Mouse (Mus musculus) olfactory bulb, adult 2 months (tissue): ENCODE data around the gene Hic2. TPM values are rescaled to one million over a fixed set of nuclear protein-coding genes. Genes with fewer than 3 reads are reported as not detected.

Experiments used
- H3K27ac ChIP-seq: fragments of 200-500 bp; 2 replicates; pipeline ENCODE4 v1.5.1; 2012; ENCODE audit warnings: low read depth, low read length; ENCODE audit not compliant: insufficient read depth
- H3K4me1 ChIP-seq: fragments of 200-500 bp; 2 replicates; pipeline ENCODE4 v1.6.1; 2012; ENCODE audit warnings: low read length; ENCODE audit not compliant: control insufficient read depth, insufficient read depth
- H3K4me3 ChIP-seq: fragments of 200-500 bp; 2 replicates; pipeline ENCODE4 v1.5.1; 2012; ENCODE audit warnings: mild to moderate bottlenecking, low read depth, low read length, moderate library complexity; ENCODE audit not compliant: insufficient read depth
- CTCF ChIP-seq: fragments of 200-500 bp; IDR thresholded peaks from 2 replicates; pipeline ENCODE4 v1.5.1; 2012; ENCODE audit warnings: low read depth, mild to moderate bottlenecking, low read length, moderate library complexity; ENCODE audit not compliant: insufficient read depth
- POLR2A ChIP-seq: fragments of 200-500 bp; IDR thresholded peaks from 2 replicates; pipeline ENCODE4 v1.6.1; 2012; ENCODE audit warnings: mild to moderate bottlenecking, low read depth, low read length, moderate library complexity; ENCODE audit not compliant: insufficient read depth
- WGBS: fragments of 180-500 bp; shearing (Covaris S2); methylation state at CpG from one replicate; pipeline ENCODE4 v1.1.7; 2018; 5-methylcytosine and 5-hydroxymethylcytosine counted together
- polyA plus RNA-seq: library from polyadenylated mRNA; stranded (reverse); fragments of >200 nt; gene quantifications from 2 replicates; pipeline ENCODE4 v1.2.4, GENCODE M21; 2012; ENCODE audit warnings: low replicate concordance; ENCODE audit not compliant: missing spikeins, insufficient read depth, insufficient read length

Hic2 gene
- polyA plus RNA-seq, 1 experiment: not detected

DNA sequence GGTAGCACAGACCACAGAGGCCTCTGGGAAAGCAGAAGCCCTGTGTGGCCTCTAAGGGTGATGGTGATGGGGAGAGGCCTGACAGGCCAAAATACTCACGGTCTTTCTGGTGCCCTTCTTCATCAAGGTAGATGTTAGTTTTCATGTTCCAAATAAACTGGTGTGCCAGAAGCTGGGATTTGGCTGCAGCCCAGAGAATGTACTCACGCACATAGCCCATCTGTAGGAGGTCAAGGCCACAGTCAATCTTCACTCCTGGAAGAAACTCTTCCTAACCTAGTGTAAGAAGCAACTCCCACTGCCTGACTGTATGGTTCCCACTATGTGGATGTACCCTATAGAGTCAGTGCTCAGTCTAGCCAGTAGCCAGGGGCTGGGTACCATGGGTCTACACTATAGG is 57.6 kb downstream of the Hic2 start:
- TF ChIP-seq POLR2A (no peak), CTCF (no peak)
- H3K4me1 ChIP-seq: no peaks in the 10 kb centered on the region
- 92% methylated on average over 2 of the region's 2 CpGs for WGBS
- no peak overlapping the region for H3K27ac ChIP-seq
- no peak overlapping the region for H3K4me3 ChIP-seq

DNA sequence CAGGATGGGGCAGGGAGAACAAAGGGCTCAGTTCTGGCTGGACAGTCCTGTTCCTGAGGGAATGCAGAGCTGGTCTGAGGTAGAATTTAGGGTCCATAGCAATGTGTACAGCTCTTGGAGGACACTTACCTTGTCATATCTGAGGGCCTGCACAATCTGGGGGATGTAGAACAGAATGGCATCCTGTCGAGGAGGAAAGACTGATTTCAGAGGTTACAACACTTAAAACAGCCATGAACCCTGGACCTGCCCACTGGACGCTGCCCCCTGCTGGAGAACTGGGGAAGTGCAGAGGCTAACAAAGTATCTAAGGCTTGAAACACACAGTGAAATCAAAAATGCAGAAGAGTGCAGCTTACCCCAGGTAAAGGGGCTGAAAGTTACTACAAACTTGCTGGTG is 59.4 kb downstream of the Hic2 start:
- no peak overlapping the region for H3K27ac ChIP-seq
- no peak for TF ChIP-seq POLR2A
- TF ChIP-seq CTCF: peak; percentile 72
- no peaks in the 10 kb centered on the region for H3K4me1 ChIP-seq
- 0% methylated on average over 2 of the region's 2 CpGs for WGBS
- H3K4me3 ChIP-seq: no peak overlapping the region

DNA sequence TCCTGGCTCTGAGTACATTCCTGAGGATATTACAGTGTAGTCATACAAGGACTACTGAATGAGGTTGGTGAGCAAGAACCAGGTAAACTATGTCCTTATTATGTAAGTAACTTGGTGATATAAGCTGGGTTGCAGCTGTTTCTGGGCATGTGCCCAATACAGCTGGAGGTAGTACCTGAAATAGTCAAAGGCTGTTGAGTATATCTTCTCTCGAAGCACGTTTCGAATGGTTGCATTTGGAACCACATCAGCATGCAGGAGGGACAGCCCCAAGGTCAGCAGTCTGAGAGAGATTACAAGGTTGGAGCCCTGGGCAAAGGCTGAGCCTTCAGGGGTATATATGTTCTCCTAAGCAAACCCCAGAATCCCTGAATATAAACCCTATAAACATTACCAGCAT is 67.4 kb downstream of the Hic2 start:
- 95% methylated on average over 3 of the region's 3 CpGs for WGBS
- TF ChIP-seq POLR2A: no peak
- no peak for TF ChIP-seq CTCF
- no peak overlapping the region for H3K27ac ChIP-seq
- no peaks in the 10 kb centered on the region for H3K4me1 ChIP-seq
- no peak overlapping the region for H3K4me3 ChIP-seq

DNA sequence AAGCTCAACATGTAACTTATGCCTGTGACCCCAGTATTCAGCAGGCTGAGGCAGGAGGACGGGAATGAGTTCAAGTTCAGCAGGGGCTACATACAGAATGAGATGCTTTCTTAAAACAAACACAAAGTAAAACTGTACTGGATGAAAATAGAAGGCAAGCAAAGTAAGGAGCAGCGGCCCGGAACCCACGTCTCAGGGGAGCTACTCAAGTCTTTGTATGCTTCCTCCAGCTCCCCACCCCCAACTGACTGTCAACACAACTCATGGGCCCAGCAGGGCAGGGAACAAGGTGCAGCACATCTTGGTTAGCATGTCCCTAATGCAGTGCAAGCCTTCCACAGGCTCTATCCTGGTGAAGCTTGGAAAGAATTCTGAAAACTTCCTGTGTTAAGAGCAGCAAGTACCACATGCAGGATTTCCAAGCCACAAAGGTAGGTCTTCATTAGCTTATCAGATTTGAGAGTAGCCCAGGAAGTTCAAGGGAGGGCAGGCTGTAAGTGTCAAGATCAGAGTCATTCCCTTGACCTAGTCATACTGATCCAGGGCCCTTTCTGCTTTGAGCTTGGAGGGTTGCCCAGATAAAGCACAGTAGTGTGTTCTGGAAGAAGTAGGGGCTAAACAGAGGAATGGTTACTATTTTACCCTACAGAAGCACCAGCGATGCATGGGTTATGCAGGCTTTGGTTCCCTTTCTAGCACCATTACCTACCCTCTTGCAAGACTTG is 70.3 kb downstream of the Hic2 start:
- no peaks in the 10 kb centered on the region for H3K4me1 ChIP-seq
- H3K4me3 ChIP-seq: no peak overlapping the region
- no peak for TF ChIP-seq CTCF
- TF ChIP-seq POLR2A: no peak
- 83% methylated on average over 5 of the region's 5 CpGs for WGBS
- H3K27ac ChIP-seq: no peak overlapping the region

DNA sequence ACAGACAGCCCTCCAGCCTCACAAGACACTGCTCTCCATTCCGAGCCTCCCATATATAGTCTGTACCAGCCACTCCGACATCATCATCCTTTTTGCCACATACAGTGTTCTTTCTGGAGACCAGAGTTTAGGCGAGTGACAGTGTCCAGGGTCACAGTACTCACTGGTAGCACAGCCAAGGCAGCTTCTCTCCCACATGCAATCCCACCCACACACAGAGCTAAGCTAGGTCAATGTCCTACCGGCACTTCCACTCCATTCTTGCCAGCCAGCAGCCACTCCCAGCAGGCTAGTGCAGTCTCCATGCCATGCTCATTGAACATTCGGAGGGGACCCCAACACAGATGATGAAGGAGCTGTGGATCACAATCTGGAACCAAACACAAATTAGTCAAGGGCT is 74.1 kb downstream of the Hic2 start:
- TF ChIP-seq POLR2A (no peak), CTCF (no peak)
- Histone ChIP-seq H3K4me3 (no peak overlapping the region), H3K4me1 (no peaks in the 10 kb centered on the region), H3K27ac (no peak overlapping the region)
- WGBS: 84% methylated on average over 5 of the region's 5 CpGs

DNA sequence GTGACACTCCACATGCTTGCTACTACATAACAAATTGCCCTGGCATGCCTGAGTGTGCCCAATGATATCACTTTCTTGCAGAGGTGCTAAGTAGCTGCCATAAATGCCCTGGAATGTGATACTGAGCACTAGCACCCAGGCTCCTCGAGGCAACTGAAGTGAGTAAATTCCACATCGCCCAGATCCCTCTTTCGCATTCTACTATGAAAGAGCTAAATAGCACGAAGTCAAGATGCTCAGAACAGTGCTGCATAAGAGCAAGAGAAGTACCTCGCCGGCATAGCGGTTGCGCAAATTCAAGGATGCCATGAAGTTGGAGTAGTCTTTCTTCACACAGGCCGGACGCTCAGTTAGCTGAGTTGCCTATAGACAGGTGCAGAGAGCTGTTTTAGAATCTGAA is 75.7 kb downstream of the Hic2 start:
- no peak overlapping the region for H3K27ac ChIP-seq
- TF ChIP-seq CTCF (no peak), POLR2A (no peak)
- 95% methylated on average over 10 of the region's 10 CpGs for WGBS
- H3K4me1 ChIP-seq: no peaks in the 10 kb centered on the region
- no peak overlapping the region for H3K4me3 ChIP-seq

DNA sequence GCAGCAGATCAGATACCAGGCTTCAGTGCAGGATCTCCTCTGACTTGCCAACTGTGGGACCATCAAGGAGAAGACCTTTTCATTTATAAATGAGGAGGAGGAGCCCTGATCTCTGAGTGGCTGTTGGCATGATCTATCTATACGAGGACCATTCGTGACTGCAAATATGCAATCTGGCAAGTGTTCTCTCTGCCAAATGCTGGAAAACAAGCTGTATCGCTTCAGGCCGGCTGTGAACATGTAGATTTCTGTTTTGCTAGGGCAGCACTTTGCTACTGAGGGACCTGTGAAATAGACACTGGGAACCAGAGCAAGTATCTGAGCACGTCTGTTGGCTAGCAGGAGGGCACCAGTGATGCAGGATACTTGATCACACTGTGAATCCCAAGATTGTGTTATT is 79.2 kb downstream of the Hic2 start:
- no peak for TF ChIP-seq POLR2A
- TF ChIP-seq CTCF: no peak
- Histone ChIP-seq H3K4me3 (no peak overlapping the region), H3K27ac (no peak overlapping the region), H3K4me1 (no peaks in the 10 kb centered on the region)
- WGBS: 90% methylated on average over 5 of the region's 5 CpGs

Other genes starting within 250 kb of the Hic2 start
- gene Ypel1, start 163.9 kb upstream of the Hic2 start, polyA plus RNA-seq: not detected in 2 replicates
- gene Ppil2, start 122.3 kb upstream of the Hic2 start, polyA plus RNA-seq: not detected in 2 replicates
- not detected in 2 replicates for gene 2610318N02Rik, start 108.4 kb upstream of the Hic2 start, polyA plus RNA-seq
- not detected in 2 replicates for gene Sdf2l1, start 101.2 kb upstream of the Hic2 start, polyA plus RNA-seq
- not detected in 2 replicates for gene Ydjc, start 89.0 kb upstream of the Hic2 start, polyA plus RNA-seq
- not detected in 2 replicates for gene Ccdc116, start 86.3 kb upstream of the Hic2 start, polyA plus RNA-seq
- not detected in 2 replicates for gene Ube2l3, start 30.9 kb upstream of the Hic2 start, polyA plus RNA-seq
- not detected in 2 replicates for gene Rimbp3, start 25.0 kb upstream of the Hic2 start, polyA plus RNA-seq
- not detected in 2 replicates for gene Tmem191c, start 42.5 kb downstream of the Hic2 start, polyA plus RNA-seq
- gene Serpind1, start 97.8 kb downstream of the Hic2 start, polyA plus RNA-seq: not detected in 2 replicates
- not detected in 2 replicates for gene Snap29, start 172.4 kb downstream of the Hic2 start, polyA plus RNA-seq
- gene Pi4ka, start 172.7 kb downstream of the Hic2 start, polyA plus RNA-seq: 511 TPM in 1 of 2 replicates, not detected in the other
- gene Crkl, start 218.4 kb downstream of the Hic2 start, polyA plus RNA-seq: not detected in 2 replicates